Mouse (Mus musculus): Measurements from ENCODE around the gene Atp5j.

Atp5j gene

GRCm38 (mm10) chr16:84835441-84835822, at the start of gene Atp5j:
Gene Atp5j, minus strand, starts transcription at chr16:84835625.
- DNase-seq (ENCODE audit: low spot score): peak; percentile 88

GRCm38 (mm10) chr16:84884572-84884971, 49.1 kb upstream of the Atp5j start:
- no peak for DNase-seq (ENCODE audit: low spot score)

- DNase-seq (ENCODE audit: low spot score): no peak
Observed at GRCm38 (mm10) chr16:84881754-84882321, 46.4 kb upstream of the Atp5j start.

- no peak for DNase-seq (ENCODE audit: low spot score)
Observed at GRCm38 (mm10) chr16:84881168-84881567, 45.7 kb upstream of the Atp5j start.

- DNase-seq (ENCODE audit: low spot score): peak; percentile 56
Observed at GRCm38 (mm10) chr16:84879146-84879545, 43.7 kb upstream of the Atp5j start.

GRCm38 (mm10) chr16:84876082-84876481, 40.7 kb upstream of the Atp5j start:
- DNase-seq (ENCODE audit: low spot score): no peak

- DNase-seq (ENCODE audit: low spot score): no peak
Observed at GRCm38 (mm10) chr16:84875718-84876035, 40.3 kb upstream of the Atp5j start.

GRCm38 (mm10) chr16:84875012-84875717, 39.7 kb upstream of the Atp5j start:
- DNase-seq (ENCODE audit: low spot score): no peak

GRCm38 (mm10) chr16:84873805-84874204, 38.4 kb upstream of the Atp5j start:
- no peak for DNase-seq (ENCODE audit: low spot score)

GRCm38 (mm10) chr16:84864656-84865055, 29.2 kb upstream of the Atp5j start:
- no peak for DNase-seq (ENCODE audit: low spot score)

- DNase-seq (ENCODE audit: low spot score): no peak
Observed at GRCm38 (mm10) chr16:84853492-84853891, 18.1 kb upstream of the Atp5j start.

- no peak for DNase-seq (ENCODE audit: low spot score)
Observed at GRCm38 (mm10) chr16:84838576-84838975, 3.2 kb upstream of the Atp5j start.

- peak; percentile 51 for DNase-seq (ENCODE audit: low spot score)
Observed at GRCm38 (mm10) chr16:84835823-84836743, 658 bp upstream of the Atp5j start.

GRCm38 (mm10) chr16:84834745-84835440, 532 bp downstream of the Atp5j start, which contains the start of gene Gabpa:
Gene Gabpa, plus strand, starts transcription at chr16:84834925.
- DNase-seq (ENCODE audit: low spot score): peak; percentile 87

- DNase-seq (ENCODE audit: low spot score): no peak
Observed at GRCm38 (mm10) chr16:84834344-84834743, 1.1 kb downstream of the Atp5j start.

- no peak for DNase-seq (ENCODE audit: low spot score)
Observed at GRCm38 (mm10) chr16:84832736-84833135, 2.7 kb downstream of the Atp5j start.

- DNase-seq (ENCODE audit: low spot score): no peak
Observed at GRCm38 (mm10) chr16:84831696-84832095, 3.7 kb downstream of the Atp5j start.

GRCm38 (mm10) chr16:84825009-84825408, 10.4 kb downstream of the Atp5j start:
- peak; percentile 39 for DNase-seq (ENCODE audit: low spot score)

- no peak for DNase-seq (ENCODE audit: low spot score)
Observed at GRCm38 (mm10) chr16:84817423-84817822, 18.0 kb downstream of the Atp5j start.

- DNase-seq (ENCODE audit: low spot score): no peak
Observed at GRCm38 (mm10) chr16:84814511-84814910, 20.9 kb downstream of the Atp5j start.

- DNase-seq (ENCODE audit: low spot score): no peak
Observed at GRCm38 (mm10) chr16:84813852-84814251, 21.6 kb downstream of the Atp5j start.

GRCm38 (mm10) chr16:84810254-84810653, 25.2 kb downstream of the Atp5j start:
- no peak for DNase-seq (ENCODE audit: low spot score)
